Mouse (Mus musculus) ovary, postnatal 14 days (tissue): ENCODE measurements around the gene Chd8.

ENCODE experiments used
- DNase-seq: peaks from one replicate; pipeline ENCODE4 v3.0.0; 2022; ENCODE audit warnings: low spot score

Gene Chd8

DNA sequence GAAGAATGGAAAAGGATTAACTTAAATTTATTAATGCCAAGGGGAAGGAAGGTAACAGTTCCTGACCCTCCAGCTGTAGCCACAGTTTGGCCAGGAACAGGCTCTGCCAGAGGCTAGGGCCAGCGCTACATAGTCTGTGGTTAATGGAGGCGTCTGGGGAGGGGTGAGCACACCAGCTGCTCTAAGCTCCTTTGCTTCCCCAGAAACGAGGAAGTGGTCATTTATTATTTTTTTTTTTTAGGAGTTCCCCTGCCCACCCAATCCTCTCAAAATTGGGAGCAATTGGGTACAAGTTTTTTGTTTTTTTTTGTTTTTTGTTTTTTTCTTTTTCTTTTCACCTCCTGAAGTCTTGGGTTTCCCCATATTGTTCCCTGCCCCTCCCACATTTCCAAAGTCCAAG is 59.4 kb downstream of the Chd8 start:
- DNase-seq = no peak

DNA sequence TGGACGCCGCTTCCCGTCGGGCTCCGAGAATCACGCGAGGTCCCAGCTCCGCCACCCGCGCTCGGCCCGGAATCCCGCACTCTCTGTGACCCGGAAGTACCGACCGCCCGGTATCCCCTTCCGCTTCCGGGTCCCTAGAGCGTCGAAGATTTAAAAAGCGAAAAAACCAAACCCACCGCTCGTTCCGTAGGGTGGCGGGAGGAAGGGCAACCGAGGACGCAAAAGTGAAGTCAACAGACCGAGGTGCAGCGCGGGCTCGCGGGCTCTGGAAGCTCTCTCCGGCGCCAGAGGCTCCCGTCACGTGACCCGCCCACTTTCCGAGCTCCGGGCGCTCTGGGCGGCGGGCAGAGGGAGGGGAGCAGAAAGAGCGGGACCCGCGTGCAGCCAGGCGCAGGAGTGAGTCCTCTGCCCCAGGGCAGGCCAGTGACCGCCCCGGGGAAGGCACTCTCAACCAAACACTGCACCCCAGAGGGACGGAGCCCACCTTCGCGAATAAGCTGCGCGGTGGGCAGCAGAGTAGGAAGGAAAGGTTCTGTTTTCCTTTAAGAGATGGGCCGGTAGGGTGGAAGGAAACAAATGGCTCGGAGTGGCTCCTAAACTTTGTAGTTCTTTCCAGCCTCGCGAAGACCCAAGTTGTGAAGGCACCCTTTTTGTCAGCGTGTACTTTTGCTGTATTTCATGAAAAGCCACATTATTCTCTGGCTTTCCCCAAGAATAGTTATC is 60.3 kb downstream of the Chd8 start, which contains the start of gene Supt16:
Gene Supt16 (minus strand): TSS at position 261 of the 723 bp plus-strand sequence.
- peak; percentile 71 for DNase-seq

DNA sequence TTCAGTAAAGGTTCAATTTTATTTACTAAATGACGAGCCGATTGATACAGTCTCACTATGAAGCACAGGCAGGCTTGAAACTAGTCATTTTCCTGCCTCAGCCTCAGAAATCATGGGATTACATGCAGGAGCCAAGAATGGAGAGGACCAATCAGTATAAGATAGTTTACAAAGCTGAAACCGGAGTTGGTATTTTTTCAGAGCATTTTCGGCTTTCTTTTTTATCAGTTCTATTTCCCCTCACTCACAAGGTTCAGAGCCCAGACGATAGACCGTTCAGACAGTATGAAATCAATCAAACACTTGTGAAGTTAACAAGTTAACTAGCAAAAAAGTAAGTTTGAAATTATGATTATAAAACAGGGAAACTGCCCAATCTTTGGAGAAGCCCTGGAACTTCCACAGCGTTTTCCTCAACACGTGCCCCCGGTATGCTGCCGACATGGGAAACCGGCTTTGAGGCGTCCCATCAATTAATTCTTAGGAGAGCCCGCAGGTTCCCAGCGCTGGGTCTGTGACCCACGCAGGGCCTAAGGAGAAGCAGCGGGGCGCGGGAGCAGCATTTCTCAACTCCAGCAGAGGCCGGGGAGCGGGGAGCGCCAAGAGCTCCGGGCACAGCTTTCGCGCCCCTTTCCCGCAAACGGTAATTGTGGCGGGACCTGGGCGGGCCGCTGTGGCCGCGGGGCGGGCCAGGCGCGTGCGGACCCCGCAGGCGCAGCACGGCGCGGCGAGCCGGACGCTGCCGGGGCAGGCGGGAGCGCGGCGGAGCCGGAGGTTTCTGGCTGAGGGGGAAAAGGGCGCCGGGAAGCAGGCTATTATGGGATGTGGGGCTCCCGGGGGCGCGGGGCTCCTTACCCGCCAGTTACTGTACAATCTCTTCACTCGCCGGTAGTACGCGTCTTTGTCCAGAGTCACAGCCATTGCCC is 61.1 kb downstream of the Chd8 start:
- DNase-seq = peak; percentile 22

DNA sequence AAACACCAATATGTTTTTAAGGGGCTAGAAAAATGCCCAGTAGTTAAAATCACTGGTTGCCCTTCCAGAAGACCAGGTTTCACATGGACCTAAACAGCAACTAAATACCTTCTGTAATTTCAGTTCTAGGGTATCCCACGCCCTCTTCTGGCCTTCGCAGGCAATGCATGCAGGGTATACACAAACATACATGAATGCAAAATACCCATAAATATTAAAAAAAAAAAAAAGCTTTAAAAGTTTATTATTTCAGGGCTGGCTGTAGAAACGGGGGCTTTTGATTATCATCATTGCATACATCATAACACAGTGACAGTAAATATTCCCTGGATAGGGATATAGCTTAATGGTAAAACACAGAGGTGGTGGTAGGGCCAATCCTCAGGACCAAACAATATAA is 61.9 kb downstream of the Chd8 start:
- no peak for DNase-seq

DNA sequence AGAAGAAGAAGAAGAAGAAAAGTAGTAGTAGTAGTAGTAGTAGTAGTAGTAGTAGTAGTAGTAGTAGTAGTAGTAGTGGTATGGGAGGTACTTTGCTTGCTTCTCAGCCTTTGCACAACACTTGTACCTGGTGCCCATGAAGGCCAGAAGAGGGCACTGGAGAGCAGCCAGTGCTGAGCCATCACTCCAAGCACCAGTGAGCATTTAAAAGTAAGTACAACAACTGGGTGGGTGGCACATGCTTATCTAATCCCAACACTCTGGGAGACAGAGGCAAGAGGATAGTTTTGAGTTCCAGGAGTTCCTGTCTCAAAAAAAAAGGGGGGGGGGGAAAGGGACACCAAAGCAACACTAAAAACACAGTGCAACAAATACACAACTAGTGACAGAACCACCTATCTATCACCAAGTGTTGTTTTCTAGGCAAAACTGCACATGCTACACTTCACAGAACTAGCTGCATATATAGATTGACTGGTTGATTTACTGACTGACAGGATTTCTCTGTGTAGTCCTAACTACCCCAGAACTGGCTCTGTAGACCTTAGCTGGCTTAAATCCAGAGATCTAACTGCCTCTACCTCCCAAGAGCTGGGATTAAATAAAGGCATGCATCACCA is 66.7 kb downstream of the Chd8 start:
- peak; percentile 13 for DNase-seq

DNA sequence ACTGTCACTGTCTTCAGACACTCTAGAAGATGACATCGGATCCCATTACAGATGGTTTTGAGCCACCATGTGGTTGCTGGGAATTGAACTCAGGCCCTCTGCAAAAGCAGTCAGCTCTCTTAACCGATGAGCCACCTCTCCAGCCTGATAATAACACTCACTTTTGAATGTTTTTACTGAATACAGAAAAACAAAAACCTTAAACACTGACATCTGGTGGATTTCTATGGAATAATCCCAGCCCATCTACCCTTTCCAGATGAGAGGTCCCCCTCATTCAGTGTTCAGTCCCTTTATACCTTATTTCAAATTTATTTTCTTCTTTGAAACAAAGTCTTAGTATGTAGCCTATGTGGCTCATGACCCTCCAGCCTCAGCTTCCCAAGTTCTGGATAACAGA is 68.1 kb downstream of the Chd8 start:
- DNase-seq = no peak

DNA sequence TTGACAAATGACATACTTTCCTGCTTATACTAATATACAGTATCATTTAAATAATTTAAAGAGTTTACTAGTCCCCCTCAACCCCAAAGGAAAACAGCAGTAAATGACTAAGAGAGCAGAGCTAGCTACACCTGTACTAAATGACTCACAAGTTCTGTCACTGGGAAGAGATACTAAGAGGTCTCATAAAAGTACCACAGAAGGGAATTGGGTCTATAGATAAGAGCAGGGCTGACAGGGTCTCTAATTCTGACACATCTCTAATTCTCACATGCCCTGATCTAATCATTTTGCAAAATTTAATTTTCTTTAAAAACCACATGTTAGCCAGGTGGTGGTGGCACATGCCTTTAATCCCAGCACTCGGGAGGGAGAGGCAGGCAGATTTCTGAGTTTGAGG is 68.8 kb downstream of the Chd8 start:
- DNase-seq = no peak

DNA sequence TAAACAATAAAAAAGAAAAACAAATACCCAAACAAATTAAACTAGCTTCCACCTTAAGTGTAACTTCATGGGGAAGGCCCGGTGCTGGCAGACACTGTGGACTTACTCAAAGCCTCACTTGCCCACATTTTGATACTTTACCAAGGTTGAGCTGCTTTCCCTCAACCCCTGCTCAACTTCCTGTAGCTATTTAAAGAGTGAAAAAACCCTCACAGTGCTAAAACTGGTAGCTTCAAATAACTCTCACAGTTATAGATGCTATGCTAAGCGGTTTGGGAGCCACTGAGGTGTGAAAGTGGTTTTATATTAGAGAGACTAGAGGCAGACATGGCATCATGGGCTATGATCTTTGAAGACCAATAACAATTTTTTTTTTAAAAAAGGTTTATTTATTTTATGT is 91.0 kb downstream of the Chd8 start:
- DNase-seq = no peak

DNA sequence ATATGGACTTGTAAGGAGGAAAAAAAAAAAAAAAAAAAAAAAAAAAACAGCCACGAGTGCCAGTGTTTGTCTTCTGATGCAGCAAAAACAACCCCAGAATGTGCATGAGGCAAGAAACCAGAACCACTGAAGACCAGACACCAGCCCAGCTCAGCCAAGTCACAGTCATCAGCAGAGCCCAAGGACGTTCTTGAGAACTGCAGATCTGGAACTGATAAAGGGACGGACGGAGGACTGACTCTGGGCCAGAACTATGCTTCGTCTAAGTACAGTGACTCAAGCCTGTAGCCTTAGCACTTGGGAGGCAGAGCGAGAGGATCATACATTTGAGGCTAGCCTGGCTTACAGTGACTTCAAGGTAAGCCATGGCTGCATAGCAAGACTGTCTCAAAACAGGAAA is 96.7 kb downstream of the Chd8 start:
- DNase-seq = no peak

DNA sequence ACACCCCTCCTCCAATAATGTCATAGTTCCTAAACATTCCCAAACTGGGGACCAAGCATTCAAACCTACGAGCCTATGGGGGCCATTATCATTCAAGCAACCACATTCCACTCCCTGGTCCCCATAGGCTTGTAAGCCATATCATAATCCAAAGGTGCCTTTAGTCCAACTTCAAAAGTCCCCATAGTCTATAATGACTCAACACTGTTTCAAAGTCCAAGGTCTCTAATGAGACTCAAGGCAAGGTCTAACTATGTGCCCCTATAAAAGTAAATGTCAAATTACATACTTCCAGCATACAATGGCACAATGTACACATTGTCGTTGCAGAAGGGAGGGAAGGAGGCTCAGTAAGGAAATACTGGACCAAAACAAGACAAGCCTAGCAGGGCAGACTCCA is 102.6 kb downstream of the Chd8 start:
- no peak for DNase-seq

DNA sequence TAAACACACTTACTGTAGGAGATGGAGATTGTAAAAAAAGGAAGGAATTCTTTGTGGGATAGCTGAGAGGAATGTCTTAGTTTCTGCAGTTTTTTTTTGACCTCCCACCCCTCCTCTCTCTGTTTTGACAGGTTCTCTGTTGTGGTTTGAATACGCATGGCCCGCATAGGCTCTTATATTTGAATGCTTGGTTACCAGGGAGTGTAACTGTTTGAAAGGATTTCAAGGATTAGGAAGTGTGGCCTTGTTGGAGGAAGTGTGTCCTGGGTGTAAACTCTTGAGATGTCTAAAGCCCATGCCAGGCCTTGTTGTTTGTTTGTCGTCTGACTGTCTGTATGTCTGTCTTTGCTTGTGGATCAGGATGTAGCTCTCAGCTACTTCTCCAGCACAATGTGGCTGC is 105.0 kb downstream of the Chd8 start:
- no peak for DNase-seq

DNA sequence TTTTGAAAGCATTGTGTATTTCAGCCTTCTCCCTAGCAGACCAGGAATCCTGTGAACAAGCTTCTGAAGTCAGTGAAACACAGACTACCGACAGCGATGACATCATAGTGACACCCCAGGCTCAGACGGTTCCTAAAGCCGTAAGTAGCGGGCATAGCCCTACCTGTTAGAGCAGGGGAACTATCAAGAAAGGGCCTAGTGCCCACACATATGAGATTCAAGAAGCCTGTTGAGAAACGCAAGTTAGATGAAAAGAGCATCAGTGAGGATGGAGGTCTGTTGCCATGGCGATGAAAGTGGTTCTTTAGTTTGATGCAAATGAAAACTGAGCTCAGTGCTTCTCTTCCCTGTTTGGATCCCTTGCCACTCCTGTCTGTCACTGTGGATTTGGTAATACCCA is 105.4 kb downstream of the Chd8 start:
- DNase-seq = no peak

DNA sequence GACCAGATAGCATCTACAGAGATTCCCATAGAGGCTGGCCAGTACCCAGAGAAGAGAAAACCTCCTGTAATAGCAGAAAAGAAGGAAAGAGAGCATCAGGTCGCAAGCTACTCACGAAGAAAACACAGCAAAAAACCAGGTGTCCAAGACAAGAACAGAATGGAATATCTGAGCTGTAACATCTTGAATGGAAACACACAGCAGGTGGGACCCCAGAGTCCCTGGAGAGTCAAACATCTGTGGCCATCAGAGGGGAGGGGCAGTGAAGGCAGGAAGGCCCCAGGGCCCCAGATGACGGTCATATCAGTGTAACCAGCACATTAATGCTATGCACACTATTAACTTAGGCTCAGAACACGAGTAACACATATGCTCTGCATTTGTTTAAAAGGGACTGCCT is 107.7 kb downstream of the Chd8 start:
- DNase-seq = no peak
